Mouse (Mus musculus) spleen, postnatal 4 days (tissue): Measurements from ENCODE around the gene Gm572.

Experiments
- DNase-seq, 2 experiments: peaks; one replicate each; pipeline ENCODE4 v3.0.0; 2022; ENCODE audit warnings: low spot score in 2 of 2

Gm572 gene

DNA sequence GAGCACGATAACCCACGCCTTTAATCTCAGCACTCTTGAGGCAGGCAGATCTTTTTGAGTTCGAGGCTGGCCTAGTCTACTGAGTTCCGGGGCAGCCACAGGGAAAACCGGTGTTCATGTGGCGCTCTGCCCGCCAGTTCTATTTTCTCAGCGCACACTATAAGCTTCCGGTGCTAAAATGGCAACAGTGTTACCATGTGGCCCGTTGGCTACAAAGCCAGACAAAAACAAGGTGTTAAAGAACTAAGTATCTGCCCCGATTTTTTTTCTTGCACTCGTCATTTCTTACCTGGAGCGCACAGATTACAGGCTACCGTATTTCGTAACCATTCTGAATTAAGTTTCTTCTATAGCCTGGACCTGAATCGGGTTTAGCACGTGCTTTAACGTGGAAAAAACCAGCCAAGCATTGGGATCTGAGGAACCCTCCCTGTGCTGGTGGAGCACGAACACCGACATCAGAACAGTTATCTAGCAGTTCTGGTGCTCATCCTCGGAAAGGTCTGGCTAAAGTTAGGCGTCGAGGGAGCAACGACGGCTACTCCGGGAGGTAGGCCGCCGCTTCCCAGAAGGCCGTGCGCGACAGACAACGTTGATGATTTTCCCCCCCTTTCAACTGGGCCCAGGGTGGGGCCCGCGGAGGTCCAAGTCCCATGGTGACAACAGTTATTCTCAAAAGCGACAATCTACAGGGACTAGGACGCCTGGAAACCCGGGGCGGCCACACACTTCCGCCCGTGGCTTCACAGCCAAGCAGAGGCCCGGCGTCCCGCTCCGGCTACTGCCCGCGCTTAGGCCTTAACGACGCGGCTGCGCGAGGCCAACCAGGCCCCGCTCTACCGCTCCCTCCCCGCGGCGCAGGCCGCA, 17.1 kb upstream of the Gm572 start:
- DNase-seq, result peak in 1 of 2 experiments; percentile 56

- DNase-seq, result peak; percentile 98 to 99
These were observed 16.4 kb upstream of the Gm572 start, which contains the start of gene Tardbp for GRCm38 (mm10) chr4:148626623-148627185. Gene Tardbp (minus strand): TSS chr4:148627019.

- no peak for DNase-seq
These were observed 15.9 kb upstream of the Gm572 start for GRCm38 (mm10) chr4:148627246-148627645.

- DNase-seq, result no peak
These were observed 11.0 kb upstream of the Gm572 start for GRCm38 (mm10) chr4:148632013-148632692.

DNA sequence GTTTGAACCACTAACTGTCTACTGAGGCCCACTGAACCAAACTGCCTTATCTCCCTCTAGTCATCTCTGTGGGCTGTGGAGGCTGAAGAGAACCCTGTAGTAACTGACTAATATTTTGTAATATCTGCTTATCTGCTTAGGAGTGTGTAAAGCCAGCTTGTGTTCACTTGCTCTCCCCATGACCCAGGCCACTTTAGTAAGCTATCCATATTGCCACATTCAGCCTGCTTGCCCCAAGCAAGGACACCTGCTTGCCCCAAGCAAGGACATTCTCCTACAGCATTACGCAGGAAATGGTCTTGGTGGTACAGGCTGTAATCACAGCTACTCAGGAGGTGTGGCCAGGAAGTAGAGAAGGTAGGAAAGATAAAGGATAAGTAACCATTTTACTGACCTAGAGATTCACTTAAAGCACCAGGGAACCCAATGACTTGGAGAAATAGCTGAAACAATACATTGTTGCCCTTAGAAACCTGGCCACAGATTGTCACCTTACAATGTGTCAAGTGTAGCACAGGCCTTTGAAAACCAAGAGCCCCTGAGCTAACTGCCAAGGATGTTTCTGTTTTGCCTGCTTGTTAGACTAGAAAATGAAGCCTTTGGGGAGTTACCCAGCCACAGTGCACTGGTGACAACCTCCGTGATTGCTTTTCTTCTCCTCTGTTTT, 9.6 kb upstream of the Gm572 start:
- no peak for DNase-seq

DNA sequence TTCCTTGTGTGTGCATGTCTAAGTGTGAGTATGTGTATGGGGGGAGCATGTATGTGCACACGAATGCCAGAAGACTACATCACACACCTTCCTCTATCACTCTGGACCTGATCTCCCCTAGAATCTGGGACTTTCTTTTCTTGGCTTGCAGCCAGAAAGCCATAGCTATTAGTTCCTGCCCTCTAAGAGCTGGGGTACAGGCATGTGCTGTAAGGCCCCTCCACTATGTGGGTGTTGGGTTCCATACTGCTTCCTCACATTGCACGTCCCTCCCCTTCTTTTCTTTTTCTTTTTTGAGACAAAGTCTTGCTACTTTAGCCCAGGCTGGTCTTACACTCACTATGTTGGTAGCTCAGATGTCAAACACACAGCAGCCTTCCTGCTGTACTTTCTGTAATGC, 7.8 kb upstream of the Gm572 start:
- no peak for DNase-seq

DNA sequence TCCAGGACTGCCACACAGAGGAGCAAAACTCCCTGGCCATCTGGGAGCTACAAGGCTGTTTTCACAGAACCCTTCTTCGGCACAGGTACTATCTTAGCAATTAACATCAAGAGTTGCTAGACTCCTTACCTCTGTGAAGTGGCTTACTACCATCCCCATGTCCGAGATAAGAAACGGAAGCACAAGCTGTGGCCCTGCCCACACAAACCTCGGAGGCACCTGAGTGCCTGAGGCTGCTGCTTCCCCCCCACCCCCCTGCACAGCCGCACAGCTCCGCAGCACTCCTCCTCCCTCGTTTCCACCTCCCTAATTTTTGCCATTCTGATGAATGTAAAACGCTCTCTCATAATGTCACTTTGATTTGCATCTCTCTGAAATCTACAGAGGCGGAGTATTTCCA, 4.8 kb upstream of the Gm572 start:
- DNase-seq, result no peak

GRCm38 (mm10) chr4:148639455-148639854, 3.7 kb upstream of the Gm572 start:
- DNase-seq, result no peak

GRCm38 (mm10) chr4:148641121-148641520, 2.0 kb upstream of the Gm572 start:
- no peak for DNase-seq

DNA sequence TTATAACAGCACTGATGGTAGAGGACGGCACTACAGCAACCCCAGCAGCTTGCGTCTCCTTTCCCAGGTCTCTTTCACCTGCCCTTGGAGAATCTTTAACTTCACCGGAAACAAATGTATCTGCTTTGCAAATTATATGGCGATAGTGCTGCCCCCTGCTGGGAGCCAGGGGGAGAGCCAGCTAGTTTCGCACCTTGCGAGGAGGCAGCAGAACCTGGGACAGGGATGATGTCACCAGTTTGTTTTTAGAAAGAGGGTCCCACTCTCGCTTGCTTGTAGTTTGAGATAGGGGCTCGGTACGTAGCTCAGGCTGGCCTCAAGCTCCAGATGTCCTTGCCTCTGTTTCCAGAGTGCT, 1.0 kb downstream of the Gm572 start:
- peak; percentile 63 to 87 for DNase-seq

DNA sequence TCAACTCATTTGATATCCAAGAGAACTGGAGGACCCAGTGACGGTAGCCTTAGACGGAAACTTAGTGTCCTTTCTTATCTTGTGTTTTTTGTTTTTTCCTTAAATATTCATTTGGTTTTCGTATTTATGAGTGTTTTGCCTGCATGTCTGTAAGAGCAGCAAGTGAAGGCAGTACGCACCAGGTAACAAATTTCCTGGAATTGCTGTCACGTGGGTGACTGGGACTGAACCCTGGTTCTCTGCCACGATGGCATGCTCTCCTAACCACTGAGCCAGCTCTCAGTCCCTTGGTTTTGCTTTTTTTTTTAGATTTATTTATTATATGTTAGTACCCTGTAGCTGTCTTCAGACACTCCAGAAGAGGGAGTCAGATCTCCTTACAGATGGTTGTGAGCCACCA, 1.8 kb downstream of the Gm572 start:
- DNase-seq, result no peak

DNA sequence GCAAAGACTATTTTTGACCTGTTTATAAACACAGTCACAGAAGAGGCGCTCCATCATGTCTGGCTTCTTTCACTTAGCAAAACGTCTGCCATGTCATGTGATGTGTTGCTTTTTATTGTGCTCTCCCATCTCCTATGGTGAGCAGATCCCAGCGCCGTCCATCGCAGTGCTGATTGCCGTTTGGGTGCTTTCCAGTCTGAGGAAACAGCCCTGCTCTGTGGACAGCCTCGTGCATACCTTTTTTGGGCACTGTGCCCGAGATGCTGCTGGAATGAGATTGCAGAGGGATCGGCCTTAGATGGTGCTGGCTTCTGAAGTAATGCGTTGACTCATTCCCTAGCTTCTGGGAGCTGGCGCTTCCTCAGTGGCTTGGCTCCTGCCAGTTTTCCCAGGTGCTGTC, 3.5 kb downstream of the Gm572 start:
- DNase-seq, result no peak

DNA sequence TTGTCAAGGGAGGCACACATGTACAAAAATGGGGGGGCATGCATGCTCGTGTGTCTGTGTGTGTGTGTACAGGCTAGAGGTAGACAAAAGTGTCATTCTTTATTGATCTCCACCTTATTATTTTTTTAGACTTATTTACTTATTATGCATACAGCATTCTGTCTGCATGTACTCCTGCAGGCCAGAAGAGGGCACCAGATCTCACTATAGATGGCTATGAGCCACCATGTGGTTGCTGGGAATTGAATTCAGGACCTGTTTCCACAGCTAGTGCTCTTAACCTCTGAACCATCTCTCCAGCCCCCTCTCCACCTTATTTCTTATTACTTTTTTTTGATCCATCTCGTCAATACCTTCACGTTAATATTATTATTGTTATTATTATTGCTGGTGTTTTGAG, 6.2 kb downstream of the Gm572 start:
- no peak for DNase-seq

DNA sequence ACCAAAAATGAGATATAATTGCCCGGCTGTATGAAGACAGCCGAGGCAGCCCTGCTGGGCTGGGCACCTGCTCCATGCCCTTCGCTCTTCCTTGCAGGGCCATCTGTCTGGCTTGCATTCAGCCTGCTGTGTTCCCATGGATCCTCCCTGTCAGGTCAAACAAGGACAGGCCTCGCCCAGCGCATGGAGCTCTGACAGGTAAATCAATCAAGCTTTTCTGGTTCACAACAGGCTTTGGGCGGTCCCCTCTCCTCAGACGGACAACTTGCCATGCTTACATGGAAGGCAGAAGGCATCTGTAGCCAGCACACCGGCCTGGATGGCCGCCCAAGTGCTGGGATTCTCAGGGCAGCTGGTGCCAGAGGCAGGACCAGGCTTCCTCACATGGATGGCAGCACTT, 7.9 kb downstream of the Gm572 start:
- DNase-seq, result no peak

DNA sequence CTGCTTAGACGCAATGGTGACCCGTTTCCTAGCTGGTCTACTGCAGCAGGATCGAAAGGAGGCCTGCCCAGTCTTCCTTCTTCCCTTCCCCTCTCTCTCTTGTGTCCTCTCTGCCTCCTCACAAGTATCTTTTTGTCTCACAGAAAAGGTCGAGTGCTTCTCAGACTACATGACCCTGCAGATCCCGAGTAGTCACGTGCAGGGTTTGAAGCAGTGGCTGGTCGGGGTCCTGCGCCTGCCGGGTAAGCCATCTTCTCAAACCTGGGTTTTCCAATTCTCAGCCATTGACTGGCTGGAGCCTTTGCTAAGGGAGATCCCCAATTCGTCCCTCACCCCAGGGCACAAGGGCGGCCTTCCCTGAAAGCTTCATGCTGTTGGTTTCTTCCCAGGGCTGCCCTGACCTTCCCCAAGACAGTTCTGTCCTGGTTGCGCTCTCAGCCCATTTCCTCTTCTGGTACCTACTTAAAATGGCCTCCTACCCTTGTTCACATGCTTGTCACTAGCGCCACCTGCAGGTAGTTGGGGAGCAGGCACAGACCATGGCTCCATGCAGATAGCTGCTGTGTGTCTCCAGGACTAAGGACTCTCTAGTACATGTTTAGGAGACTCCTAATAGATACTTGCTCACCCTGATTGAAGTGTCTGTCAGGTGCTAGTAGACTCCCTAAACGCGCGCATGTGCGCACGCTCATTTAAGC, 11.7 kb downstream of the Gm572 start:
- peak; percentile 32 to 75 for DNase-seq

DNA sequence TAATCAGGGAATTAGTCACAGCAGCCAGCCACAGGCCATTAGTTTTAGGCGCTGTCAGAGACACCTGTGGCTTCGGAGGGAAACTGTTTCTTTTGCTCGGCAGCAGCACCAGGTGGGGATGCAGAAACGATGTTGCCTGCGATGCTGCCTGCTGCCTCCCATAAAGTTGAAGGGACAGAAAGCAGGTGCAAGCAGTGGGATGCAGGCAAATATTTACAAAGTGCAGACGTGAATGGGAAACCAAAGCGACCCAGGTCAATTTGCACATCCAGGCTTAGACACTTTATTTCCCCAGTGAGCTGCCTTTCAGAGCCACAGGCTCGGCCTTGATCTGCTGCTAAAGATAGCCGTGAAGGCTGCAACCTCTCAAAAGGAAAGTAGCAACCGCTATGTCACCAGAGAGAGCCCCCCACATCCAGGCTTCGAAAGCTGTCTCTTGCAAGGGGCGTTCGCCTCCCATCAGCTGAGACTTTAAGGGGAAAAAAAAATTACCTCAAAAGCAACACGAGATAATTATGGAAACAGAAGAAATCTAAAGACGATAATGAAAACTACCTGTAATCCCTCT, 13.7 kb downstream of the Gm572 start:
- DNase-seq, result no peak

- DNase-seq, result no peak
These were observed 14.7 kb downstream of the Gm572 start for GRCm38 (mm10) chr4:148657776-148658175.

GRCm38 (mm10) chr4:148660174-148660573, 17.1 kb downstream of the Gm572 start:
- no peak for DNase-seq

DNA sequence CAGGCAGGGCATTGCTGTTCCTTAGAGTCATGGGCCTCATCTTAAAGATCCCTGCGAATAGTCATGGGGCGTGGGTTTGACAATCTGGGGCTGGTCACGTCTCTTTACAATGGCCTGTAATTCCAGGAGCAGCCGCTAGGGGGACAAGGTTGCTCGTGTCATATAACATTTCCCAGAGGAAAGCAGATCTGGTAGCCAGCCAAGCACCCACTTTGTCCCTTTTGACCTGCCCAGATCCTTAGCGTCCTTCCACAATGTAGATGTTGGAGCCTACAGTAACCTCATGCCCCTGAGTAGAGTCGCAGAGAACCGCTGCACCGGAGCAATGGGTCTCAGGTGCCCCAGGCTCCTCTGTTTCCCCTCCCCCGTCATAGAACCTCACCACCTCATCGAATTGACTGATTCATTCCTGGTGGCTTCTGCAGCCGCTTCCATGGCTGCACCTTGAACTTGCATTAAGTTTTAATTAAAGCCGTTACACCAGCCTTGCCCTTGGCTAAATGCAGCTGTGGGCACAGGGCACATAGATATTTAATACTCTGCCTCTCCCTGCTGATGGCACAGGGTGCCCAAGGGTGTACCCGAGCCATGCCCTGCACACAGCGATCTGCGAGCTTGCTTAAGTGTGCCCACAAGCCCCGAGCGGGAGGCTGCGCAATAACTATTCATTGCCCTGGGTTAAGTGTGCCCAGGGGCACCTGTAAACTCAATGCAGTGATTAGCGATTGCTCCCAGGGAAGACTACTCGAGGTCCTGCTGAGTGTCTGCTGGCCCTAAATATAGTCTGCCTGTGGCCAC, 19.2 kb downstream of the Gm572 start:
- DNase-seq, result peak; percentile 65 to 89

DNA sequence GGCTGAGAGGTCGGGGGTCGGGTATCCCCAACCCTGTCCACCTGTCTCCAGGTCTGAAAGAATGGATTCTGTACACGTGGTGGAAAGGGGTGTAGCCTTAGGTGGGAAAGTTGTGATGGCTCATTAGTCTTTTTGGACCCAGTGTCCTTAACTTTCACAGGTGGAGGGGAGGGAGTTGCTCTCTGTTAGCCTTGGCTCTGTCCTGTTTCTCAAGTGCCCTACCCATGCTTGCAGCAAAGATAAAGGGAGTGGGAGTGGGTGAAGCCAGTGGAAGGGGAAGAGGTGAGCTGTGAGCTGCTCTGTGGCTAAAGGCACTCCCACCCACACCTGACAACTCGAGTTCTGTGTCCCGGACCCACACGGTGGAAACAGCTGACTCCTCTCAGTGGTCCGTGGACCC, 20.2 kb downstream of the Gm572 start:
- no peak for DNase-seq

- no peak for DNase-seq
These were observed 20.9 kb downstream of the Gm572 start for GRCm38 (mm10) chr4:148664021-148664420.
